Mouse (Mus musculus): ENCODE results near the gene P2ry13.

The P2ry13 gene

GRCm38 (mm10) chr3:59197329-59197948, 13.2 kb downstream of the P2ry13 start:
- no peak for DNase-seq (ENCODE audit: inconsistent ontology term)

- no peak for DNase-seq (ENCODE audit: inconsistent ontology term)
Observed at GRCm38 (mm10) chr3:59194938-59195337, 15.7 kb downstream of the P2ry13 start, which contains the start of gene Gpr87. TSS of gene Gpr87 (minus strand) at chr3:59195104.

- no peak for DNase-seq (ENCODE audit: inconsistent ontology term)
Observed at GRCm38 (mm10) chr3:59194099-59194498, 16.6 kb downstream of the P2ry13 start.

- no peak for DNase-seq (ENCODE audit: inconsistent ontology term)
Observed at GRCm38 (mm10) chr3:59191674-59192073, 19.0 kb downstream of the P2ry13 start.

- no peak for DNase-seq (ENCODE audit: inconsistent ontology term)
Observed at GRCm38 (mm10) chr3:59187336-59187735, 23.3 kb downstream of the P2ry13 start.

GRCm38 (mm10) chr3:59185662-59186061, 25.0 kb downstream of the P2ry13 start:
- no peak for DNase-seq (ENCODE audit: inconsistent ontology term)

- no peak for DNase-seq (ENCODE audit: inconsistent ontology term)
Observed at GRCm38 (mm10) chr3:59182129-59182528, 28.6 kb downstream of the P2ry13 start.

GRCm38 (mm10) chr3:59181134-59181533, 29.5 kb downstream of the P2ry13 start:
- DNase-seq (ENCODE audit: inconsistent ontology term) = peak; percentile 38

- no peak for DNase-seq (ENCODE audit: inconsistent ontology term)
Observed at GRCm38 (mm10) chr3:59176871-59177270, 33.8 kb downstream of the P2ry13 start.

- DNase-seq (ENCODE audit: inconsistent ontology term) = no peak
Observed at GRCm38 (mm10) chr3:59175234-59175633, 35.4 kb downstream of the P2ry13 start.

- DNase-seq (ENCODE audit: inconsistent ontology term) = no peak
Observed at GRCm38 (mm10) chr3:59174426-59175154, 36.1 kb downstream of the P2ry13 start.

GRCm38 (mm10) chr3:59169921-59170627, 40.6 kb downstream of the P2ry13 start:
- no peak for DNase-seq (ENCODE audit: inconsistent ontology term)

- no peak for DNase-seq (ENCODE audit: inconsistent ontology term)
Observed at GRCm38 (mm10) chr3:59169215-59169614, 41.5 kb downstream of the P2ry13 start.

- no peak for DNase-seq (ENCODE audit: inconsistent ontology term)
Observed at GRCm38 (mm10) chr3:59168476-59168875, 42.2 kb downstream of the P2ry13 start.

GRCm38 (mm10) chr3:59167417-59168054, 43.1 kb downstream of the P2ry13 start:
- no peak for DNase-seq (ENCODE audit: inconsistent ontology term)

- no peak for DNase-seq (ENCODE audit: inconsistent ontology term)
Observed at GRCm38 (mm10) chr3:59160465-59160864, 50.2 kb downstream of the P2ry13 start.

All from Muller cell, postnatal 12 days (primary cell).